Mouse (Mus musculus): ENCODE data around the gene 2010111I01Rik. TPM values are rescaled to one million over a fixed set of nuclear protein-coding genes. Genes with fewer than 3 reads are reported as not detected.

The 2010111I01Rik gene
- total and polyA plus RNA-seq, 3 experiments: 26.3 to 32.7 TPM; not detected in 1

DNA sequence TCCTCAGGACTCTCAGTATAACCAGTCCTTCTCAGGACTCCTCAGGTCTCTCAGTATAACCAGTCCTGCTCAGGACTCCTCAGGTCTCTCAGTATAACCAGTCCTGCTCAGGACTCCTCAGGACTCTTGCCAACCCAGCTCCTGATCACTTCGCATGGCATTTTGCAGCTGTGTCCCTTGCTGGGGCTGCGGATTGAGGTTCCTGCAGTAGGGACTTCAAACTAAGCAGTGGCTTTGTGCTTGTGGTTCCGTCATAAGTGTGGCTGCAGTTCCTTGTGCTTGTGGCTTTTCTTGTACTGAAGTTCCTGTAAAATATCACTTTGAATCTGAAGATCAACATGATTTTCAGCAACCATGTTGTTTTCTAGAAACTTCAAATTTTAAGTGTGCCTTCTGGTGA lies 320.1 kb downstream of the 2010111I01Rik start:
- no peaks in the 10 kb centered on the region for H3K9me3 ChIP-seq (replicated peaks; ENCODE audit: insufficient read depth, low read length)
- no peaks in the 10 kb centered on the region for H3K79me2 ChIP-seq (ENCODE audit: control insufficient read depth, insufficient read depth, low read length, poor library complexity)
- H3K27me3 ChIP-seq (ENCODE audit: control insufficient read depth in 1 of 2, insufficient read depth in 2 of 2, low read length in 2 of 2): no peaks in the 10 kb centered on the region
- no peak overlapping the region for H3K27ac ChIP-seq (ENCODE audit: control insufficient read depth, low read depth, low read length)
- H3K36me3 ChIP-seq (ENCODE audit: control insufficient read depth in 1 of 2, insufficient read depth in 2 of 2, low read length in 2 of 2): peaks cover 0 to 6% of the 10 kb centered on the region in 2 experiments; a peak in 2 of 4 replicates
- DNase-seq (ENCODE audit: low read depth, low spot score): no peak
- no peaks in the 10 kb centered on the region for H3K4me1 ChIP-seq (ENCODE audit: control insufficient read depth in 1 of 2, insufficient read depth in 2 of 2, low read length in 2 of 2)
- H3K4me3 ChIP-seq (ENCODE audit: control insufficient read depth in 1 of 2, insufficient read depth in 1 of 2, low read depth in 2 of 2, low read length in 2 of 2): no peak overlapping the region
- TF ChIP-seq POLR2AphosphoS5 (IDR thresholded peaks at IDR 0.05; ENCODE audit: borderline replicate concordance, low read depth, low read length): no peak
- no peak for TF ChIP-seq CTCF (IDR thresholded peaks at IDR 0.05 in 2 of 3, conservative IDR thresholded peaks at IDR 0.05 in 1 of 3; ENCODE audit: control insufficient read depth in 1 of 3, insufficient read depth in 1 of 3, low read depth in 2 of 3, low read length in 3 of 3, poor library complexity in 1 of 3, severe bottlenecking in 1 of 3)
- no peak for TF ChIP-seq MXI1 (IDR thresholded peaks at IDR 0.05; ENCODE audit: low read depth, low read length)
- no peak for TF ChIP-seq CHD2 (IDR thresholded peaks at IDR 0.05; ENCODE audit: low read length)
- TF ChIP-seq UBTF (IDR thresholded peaks at IDR 0.05; ENCODE audit: borderline replicate concordance, insufficient read depth, low read depth, low read length): no peak
- TF ChIP-seq NRF1 (IDR thresholded peaks at IDR 0.05; ENCODE audit: insufficient read depth, low read depth, low read length, poor library complexity, severe bottlenecking): no peak
- TF ChIP-seq ZKSCAN1 (IDR thresholded peaks at IDR 0.05; ENCODE audit: low read depth, low read length): no peak
- no peak for TF ChIP-seq RAD21 (IDR thresholded peaks at IDR 0.05; ENCODE audit: low read depth, low read length)
- TF ChIP-seq SIN3A (IDR thresholded peaks at IDR 0.05; ENCODE audit: low read length): no peak
- no peak for TF ChIP-seq CHD1 (IDR thresholded peaks at IDR 0.05; ENCODE audit: low read depth, low read length)
- H3K9ac ChIP-seq (ENCODE audit: control insufficient read depth, low read depth, low read length, poor library complexity, severe bottlenecking): no peak overlapping the region

DNA sequence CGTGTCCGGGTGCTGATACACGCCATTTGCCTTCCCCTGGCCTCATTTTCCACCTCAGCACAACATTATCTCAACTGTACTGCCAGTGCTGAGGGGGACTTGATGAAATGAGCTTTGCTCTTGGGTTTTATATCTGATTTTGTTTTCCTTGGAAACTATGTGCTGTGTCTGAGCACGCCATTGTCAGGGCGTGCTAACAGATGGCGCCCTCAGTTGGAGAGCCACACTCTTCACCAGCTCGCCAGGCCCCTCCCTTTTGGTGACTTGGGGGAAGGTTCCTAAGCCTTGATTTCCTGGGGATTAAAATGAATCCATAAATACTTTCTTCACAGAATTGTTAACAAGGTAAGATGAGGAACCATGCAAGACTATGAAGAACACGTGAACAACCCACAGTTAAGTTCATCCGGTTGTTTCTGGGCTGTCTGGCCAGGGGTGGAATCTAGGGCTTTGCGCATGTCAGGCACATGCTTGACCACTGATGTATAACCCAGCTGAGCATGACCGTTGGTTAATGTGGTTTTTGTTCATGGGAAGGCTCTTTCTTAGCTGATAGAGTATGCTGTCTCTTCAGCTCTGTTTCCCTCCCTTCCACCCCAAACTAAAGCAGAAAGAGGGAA lies 321.9 kb downstream of the 2010111I01Rik start:
- Histone ChIP-seq H3K79me2 (ENCODE audit: control insufficient read depth, insufficient read depth, low read length, poor library complexity) (no peaks in the 10 kb centered on the region), H3K36me3 (ENCODE audit: control insufficient read depth in 1 of 2, insufficient read depth in 2 of 2, low read length in 2 of 2) (peaks cover 0 to 6% of the 10 kb centered on the region in 2 experiments; a peak in 2 of 4 replicates), H3K9ac (ENCODE audit: control insufficient read depth, low read depth, low read length, poor library complexity, severe bottlenecking) (no peak overlapping the region), H3K27ac (ENCODE audit: control insufficient read depth, low read depth, low read length) (no peak overlapping the region), H3K27me3 (ENCODE audit: control insufficient read depth in 1 of 2, insufficient read depth in 2 of 2, low read length in 2 of 2) (no peaks in the 10 kb centered on the region), H3K9me3 (replicated peaks; ENCODE audit: insufficient read depth, low read length) (no peaks in the 10 kb centered on the region), H3K4me3 (ENCODE audit: control insufficient read depth in 1 of 2, insufficient read depth in 1 of 2, low read depth in 2 of 2, low read length in 2 of 2) (no peak overlapping the region), H3K4me1 (ENCODE audit: control insufficient read depth in 1 of 2, insufficient read depth in 2 of 2, low read length in 2 of 2) (no peaks in the 10 kb centered on the region)
- TF ChIP-seq KAT2A (conservative IDR thresholded peaks at IDR 0.05; ENCODE audit: low read depth, low read length): no peak
- TF ChIP-seq MAZ (IDR thresholded peaks at IDR 0.05; ENCODE audit: low read depth, low read length): no peak
- no peak for TF ChIP-seq GABPA (IDR thresholded peaks at IDR 0.05; ENCODE audit: low read depth, low read length)
- no peak for TF ChIP-seq ETS1 (IDR thresholded peaks at IDR 0.05; ENCODE audit: low read depth, low read length)
- TF ChIP-seq RAD21 (IDR thresholded peaks at IDR 0.05; ENCODE audit: low read depth, low read length): no peak
- TF ChIP-seq USF2 (IDR thresholded peaks at IDR 0.05; ENCODE audit: borderline replicate concordance in 1 of 2, insufficient read depth in 1 of 2, low read depth in 1 of 2, low read length in 2 of 2): no peak
- no peak for TF ChIP-seq ELF1 (IDR thresholded peaks at IDR 0.05; ENCODE audit: low read depth, low read length)
- TF ChIP-seq POLR2AphosphoS2 (IDR thresholded peaks at IDR 0.05; ENCODE audit: low read length): no peak
- no peak for TF ChIP-seq TAL1 (IDR thresholded peaks at IDR 0.05; ENCODE audit: low read length)
- TF ChIP-seq NRF1 (IDR thresholded peaks at IDR 0.05; ENCODE audit: insufficient read depth, low read depth, low read length, poor library complexity, severe bottlenecking): no peak
- TF ChIP-seq HCFC1 (IDR thresholded peaks at IDR 0.05; ENCODE audit: low read depth, low read length): no peak
- no peak for TF ChIP-seq CHD1 (IDR thresholded peaks at IDR 0.05; ENCODE audit: low read depth, low read length)
- TF ChIP-seq EP300 (IDR thresholded peaks at IDR 0.05; ENCODE audit: low read depth in 1 of 2, low read length in 2 of 2): no peak
- no peak for DNase-seq (ENCODE audit: low read depth, low spot score)

All from MEL (cell line).